22 mouse cellular contexts compared by ENCODE assay signal in genomic region chr16:95718119-95718518, GRCm38 (mm10). TPM values are rescaled to one million over a fixed set of nuclear protein-coding genes. Genes with fewer than 3 reads are reported as not detected.
DNase-seq lines count a peak whose midpoint lies in the region; ATAC-seq lines count a peak whose summit lies in the region.
"Had no signal": no experiment of that assay in that cellular context is flagged by ENCODE, and none has a peak within 500 bp of the region (broad histone marks: within the 10 kb centered on the region; RNA-seq: fewer than 3 reads in every experiment).

No protein-coding gene starts in this region.

- H3K4me2 ChIP-seq in heart, embryonic 15.5 days, result no peak overlapping the region
- H3K4me2 ChIP-seq in heart, embryonic 12.5 days, result no peak overlapping the region
- H3K4me2 ChIP-seq: embryonic facial prominence, embryonic 12.5 days had no signal

- no peaks in the 10 kb centered on the region for H3K27me3 ChIP-seq in heart, embryonic 15.5 days
- H3K27me3 ChIP-seq in heart, embryonic 12.5 days (replicated peaks), result no peaks in the 10 kb centered on the region
- H3K27me3 ChIP-seq: embryonic facial prominence, embryonic 12.5 days had no signal

- 0 out of 2 replicates have a peak overlapping the region, but pooled peaks have one; percentile 10 for H3K27ac ChIP-seq in heart, embryonic 15.5 days
- no peak overlapping the region for H3K27ac ChIP-seq in heart, embryonic 12.5 days (ENCODE audit: poor library complexity, severe bottlenecking)
- H3K27ac ChIP-seq: embryonic facial prominence, embryonic 12.5 days; gastrocnemius, adult 2 months; hindbrain, embryonic 10.5 days; left cerebral cortex, adult 2 months had no signal

- peaks cover 81% of the 10 kb centered on the region for H3K36me3 ChIP-seq in heart, embryonic 15.5 days
- H3K36me3 ChIP-seq in heart, embryonic 12.5 days, result peaks cover 80% of the 10 kb centered on the region

- ATAC-seq in heart, embryonic 15.5 days (replicated peaks; ENCODE audit: insufficient number of reproducible peaks, insufficient read depth, low FRiP score, low read depth), result peak; percentile 32; the same call in 1 of the 2 replicates
- ATAC-seq in heart, embryonic 12.5 days (ENCODE audit: insufficient number of reproducible peaks, low FRiP score), result no peak
- ATAC-seq: forebrain, embryonic 16.5 days; lung, postnatal 0 days had no signal

- H3K4me1 ChIP-seq in heart, embryonic 15.5 days (replicated peaks), result no peaks in the 10 kb centered on the region
- no peaks in the 10 kb centered on the region for H3K4me1 ChIP-seq in heart, embryonic 12.5 days (replicated peaks)
- H3K4me1 ChIP-seq: embryonic facial prominence, embryonic 12.5 days; hindbrain, embryonic 10.5 days had no signal

- intact Hi-C loops in gastrocnemius, postnatal 36 days (cut with DNase I), result no loop called here

- H3K9ac ChIP-seq in heart, embryonic 15.5 days, result no peak overlapping the region
- H3K9ac ChIP-seq in heart, embryonic 12.5 days, result no peak overlapping the region
- H3K9ac ChIP-seq: embryonic facial prominence, embryonic 12.5 days had no signal

- WGBS in heart, embryonic 15.5 days, result 84% methylated on average over 4 of the region's 4 CpGs
- WGBS in heart, embryonic 12.5 days, result 96% methylated on average over 4 of the region's 4 CpGs

- no peaks in the 10 kb centered on the region; the same call in 1 of the 2 replicates for H3K9me3 ChIP-seq in heart, embryonic 15.5 days (replicated peaks)
- H3K9me3 ChIP-seq in heart, embryonic 12.5 days (replicated peaks), result peaks cover 4% of the 10 kb centered on the region; the same call in 1 of the 2 replicates
- H3K9me3 ChIP-seq: embryonic facial prominence, embryonic 12.5 days had no signal

- peak; percentile 70 for DNase-seq in 3T3-L1 (ENCODE audit: low read depth, low spot score)
- peak; percentile 84 to 94 for DNase-seq in adrenal gland, adult (ENCODE audit: inconsistent age in 2 of 2, low spot score in 1 of 2)
- DNase-seq in brain, adult 2 months (ENCODE audit: low read depth, low spot score), result peak; percentile 76
- DNase-seq in layer of hippocampus, adult 11-12 months (ENCODE audit: low spot score), result no peak
- DNase-seq in gastrocnemius, postnatal 36 days, result no peak
- DNase-seq: cerebellum, adult 9-11 months; gastrocnemius, adult 2 months; kidney, adult 2 months; kidney, postnatal 36 days; layer of hippocampus, adult 9-11 months; left cerebral cortex, postnatal 4 days; liver; midbrain, embryonic 14.5 days; thymus, postnatal 14 days had no signal

- H3K4me3 ChIP-seq in heart, embryonic 15.5 days, result no peak overlapping the region
- no peak overlapping the region for H3K4me3 ChIP-seq in heart, embryonic 12.5 days
- H3K4me3 ChIP-seq: embryonic facial prominence, embryonic 12.5 days; erythroblast, embryonic 14.5 days; gastrocnemius, adult 2 months; hindbrain, embryonic 10.5 days; left cerebral cortex, adult 2 months had no signal

RNA-seq across cellular contexts. Expression of gene Ets2, which starts 16.2 kb away (rescaled TPM):
- 56.5 and 65.0 TPM in 2 replicates for polyA plus RNA-seq in heart, embryonic 15.5 days (2015; fragmentation: Nextera tagmentation; extraction: Ambion mirVana)
- 52.0 and 59.0 TPM in 2 replicates for polyA plus RNA-seq in heart, embryonic 12.5 days (2016; fragmentation: Nextera tagmentation; extraction: Ambion mirVana)
- 10 to 100 TPM; 29.7 to 33.0 TPM for total RNA-seq in gastrocnemius, postnatal 36 days (2021)

Comparison
In these comparisons a context has a peak if more than half of its experiments do, and no peak if none do; other contexts are left out.
1. DNase-seq: peak in 3T3-L1 (single experiment), adrenal gland, adult (2 of 2) and brain, adult 2 months (single experiment); none in layer of hippocampus, adult 11-12 months (single experiment) and gastrocnemius, postnatal 36 days (0 of 2).